Mouse (Mus musculus) T-helper 2 cell (primary cell): ENCODE data around the gene Stk38.

Experiments used
- in situ Hi-C: fragments of 300-600 bp; cut with MboI, MseI; formaldehyde crosslinking; loops from one replicate; pipeline ENCODE4 v1.15.1; 2025; ENCODE audit warnings: high pct_unique_total_duplicates

Stk38 gene

GRCm38 (mm10) chr17:28954416-28954815 lies 53.4 kb downstream of the Stk38 start:
- in situ Hi-C loops, result no loop called here

GRCm38 (mm10) chr17:28953251-28953650 lies 54.5 kb downstream of the Stk38 start:
- in situ Hi-C loops, result no loop called here

DNA sequence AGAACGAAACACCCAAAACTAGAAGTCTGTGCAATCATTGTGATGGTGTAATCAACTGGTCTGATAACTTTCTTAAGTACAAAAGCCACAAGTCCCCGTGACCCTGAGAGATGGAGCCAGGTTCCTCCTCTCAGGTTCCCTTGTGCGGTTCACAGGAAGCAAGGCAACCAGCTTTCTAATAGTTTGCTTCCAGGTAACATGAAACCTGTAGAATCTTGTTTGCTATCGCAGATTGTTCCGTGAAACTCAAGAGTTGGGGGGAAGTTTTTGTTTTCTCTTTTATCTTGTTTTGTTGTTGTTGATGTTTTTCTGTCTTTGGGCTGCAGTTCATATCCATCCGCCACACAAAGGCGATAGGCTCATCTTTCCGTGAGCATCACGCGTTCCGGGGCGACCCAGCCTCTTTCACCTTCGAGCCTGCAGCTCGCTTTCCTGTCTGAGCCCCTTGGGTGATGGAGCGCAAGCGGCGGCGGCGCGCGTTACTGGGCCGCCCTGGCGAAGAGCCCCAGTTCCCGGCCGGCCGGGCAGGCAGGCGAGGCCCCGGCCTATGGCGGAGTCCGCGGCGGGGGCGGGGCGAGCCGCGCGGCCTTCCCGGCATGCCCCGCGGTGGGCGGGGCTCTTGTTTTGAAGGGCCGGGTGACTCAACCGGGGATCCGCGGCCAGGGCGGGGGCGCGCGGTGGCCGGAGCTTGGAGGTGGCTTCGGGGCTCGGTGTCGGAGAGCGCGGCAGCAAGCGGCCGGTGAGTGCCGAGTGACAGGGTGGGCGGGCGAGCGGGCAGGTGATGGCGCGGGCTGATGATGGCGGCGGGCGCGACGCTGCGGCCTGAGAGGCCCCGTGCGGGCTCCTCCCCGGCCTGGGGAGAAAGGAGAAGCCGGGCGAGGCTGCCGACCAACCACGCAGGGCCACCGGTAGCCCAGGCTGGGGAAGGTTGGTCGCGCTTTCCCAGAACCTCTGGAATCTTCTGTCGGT lies 55.7 kb downstream of the Stk38 start, which contains the start of gene Kctd20:
Kctd20 (plus strand) TSS at position 120 of the 969 bp plus-strand sequence.
- in situ Hi-C loops, result no loop called here

DNA sequence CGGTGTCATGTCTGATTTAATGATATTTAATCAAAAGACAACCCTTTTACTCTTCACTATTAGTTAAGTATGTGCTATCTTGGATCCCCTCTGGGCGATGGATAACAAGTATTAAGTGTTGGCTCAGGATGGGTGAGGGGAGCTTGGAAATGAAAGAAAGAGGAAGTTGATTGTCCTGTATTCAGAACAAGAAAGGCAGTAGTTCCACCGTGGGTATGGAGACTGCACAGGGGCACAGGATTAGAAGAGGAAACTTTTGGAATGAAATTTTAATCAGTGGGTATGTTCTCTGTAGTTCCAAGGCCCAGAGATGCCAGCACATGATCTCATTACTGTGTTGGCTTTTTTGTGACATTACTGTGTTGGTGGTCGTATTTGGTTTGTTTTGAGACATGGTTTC lies 57.0 kb downstream of the Stk38 start:
- in situ Hi-C loops, result no loop called here

GRCm38 (mm10) chr17:28948661-28949060 lies 59.1 kb downstream of the Stk38 start:
- in situ Hi-C loops, result no loop called here

DNA sequence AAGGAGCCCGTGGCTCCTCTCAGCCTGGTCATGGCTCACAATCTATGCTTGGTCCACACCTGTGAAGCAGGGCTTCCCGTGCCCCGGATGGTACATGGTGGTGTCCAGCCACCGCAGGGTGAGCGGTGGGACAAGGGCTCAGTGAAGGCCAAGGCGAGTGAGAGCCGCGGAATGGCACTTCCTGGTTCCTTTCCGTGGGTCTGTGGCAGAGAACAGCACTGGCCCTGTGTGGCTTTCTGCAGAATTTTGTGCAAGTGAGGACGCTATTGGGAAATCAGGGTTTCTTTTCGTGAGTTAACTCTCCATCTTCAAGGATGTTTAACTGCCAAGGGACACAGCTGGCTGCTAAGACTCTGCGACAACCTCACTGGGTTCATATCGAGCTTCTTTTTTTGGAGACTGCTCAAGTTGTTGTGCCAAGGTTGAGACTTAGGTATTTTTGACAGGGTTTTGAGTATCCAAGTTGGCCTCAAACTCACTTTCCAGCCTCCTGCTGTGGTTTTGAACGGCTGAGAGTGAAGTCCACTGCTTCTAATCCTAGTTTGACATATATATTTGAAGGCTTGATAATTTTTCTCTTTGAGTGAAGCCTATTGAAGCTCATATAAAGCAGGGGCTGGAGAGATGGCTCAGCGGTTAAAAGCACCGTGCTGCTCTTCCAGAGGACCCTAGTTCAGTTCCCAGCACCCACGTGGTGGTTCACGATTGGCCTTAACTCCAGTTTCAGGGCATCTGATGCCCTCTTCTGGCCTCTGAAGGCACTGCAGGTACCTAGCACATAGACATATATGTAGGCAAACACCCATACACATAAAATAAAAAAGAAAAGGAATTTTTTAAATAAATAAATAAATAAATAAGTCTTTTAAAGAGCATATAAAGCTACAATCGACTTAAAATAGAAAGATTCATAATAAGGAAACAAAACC lies 60.5 kb downstream of the Stk38 start:
- in situ Hi-C loops, result no loop called here

- in situ Hi-C loops, result no loop called here
Observed at GRCm38 (mm10) chr17:28944481-28944880, 63.3 kb downstream of the Stk38 start.

DNA sequence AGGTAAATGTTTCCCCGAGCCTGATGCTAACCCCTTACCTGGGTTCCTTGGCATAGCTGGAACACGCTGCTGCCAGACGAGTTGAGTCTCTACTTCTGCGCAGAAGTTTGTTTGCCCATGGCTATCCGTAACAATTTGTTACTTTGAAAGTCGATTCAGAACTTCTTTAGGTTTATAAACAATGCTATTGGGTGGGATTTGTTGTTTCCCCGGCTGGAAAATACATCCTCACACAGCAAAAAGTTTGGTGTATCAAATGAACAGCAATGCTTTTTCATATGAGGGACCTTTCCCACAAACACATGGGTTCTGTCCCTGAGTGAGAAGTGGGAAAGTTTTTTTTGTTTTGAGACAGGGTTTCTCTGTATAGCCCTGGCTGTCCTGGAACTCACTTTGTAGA lies 64.1 kb downstream of the Stk38 start, which contains the start of gene Pxt1:
Pxt1 (minus strand) TSS at position 101 of the 400 bp plus-strand sequence.
- in situ Hi-C loops, result no loop called here

DNA sequence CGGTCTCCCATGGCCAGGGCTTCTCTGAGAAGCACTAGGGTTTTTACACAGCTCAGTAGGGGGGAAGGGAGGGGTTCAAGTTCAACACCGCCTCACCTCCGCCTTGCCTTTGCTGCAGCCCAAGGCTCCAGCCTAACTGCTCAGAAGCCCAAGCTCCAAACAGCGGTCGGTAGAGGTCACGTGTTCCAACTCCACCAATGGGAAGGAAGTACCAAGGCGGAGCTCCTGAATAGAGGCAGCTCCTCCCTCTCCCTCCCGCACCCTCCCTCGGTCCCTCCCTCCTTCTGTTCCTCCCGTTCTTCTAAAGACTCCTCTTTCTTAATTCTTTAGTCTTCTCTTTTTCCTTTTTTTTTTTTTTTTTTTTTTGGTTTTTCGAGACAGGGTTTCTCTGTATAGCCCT lies 65.7 kb downstream of the Stk38 start:
- in situ Hi-C loops, result no loop called here

- in situ Hi-C loops, result no loop called here
Observed at GRCm38 (mm10) chr17:28940776-28941555, 66.8 kb downstream of the Stk38 start.

GRCm38 (mm10) chr17:28936622-28937345 lies 71.0 kb downstream of the Stk38 start:
- in situ Hi-C loops, result no loop called here

DNA sequence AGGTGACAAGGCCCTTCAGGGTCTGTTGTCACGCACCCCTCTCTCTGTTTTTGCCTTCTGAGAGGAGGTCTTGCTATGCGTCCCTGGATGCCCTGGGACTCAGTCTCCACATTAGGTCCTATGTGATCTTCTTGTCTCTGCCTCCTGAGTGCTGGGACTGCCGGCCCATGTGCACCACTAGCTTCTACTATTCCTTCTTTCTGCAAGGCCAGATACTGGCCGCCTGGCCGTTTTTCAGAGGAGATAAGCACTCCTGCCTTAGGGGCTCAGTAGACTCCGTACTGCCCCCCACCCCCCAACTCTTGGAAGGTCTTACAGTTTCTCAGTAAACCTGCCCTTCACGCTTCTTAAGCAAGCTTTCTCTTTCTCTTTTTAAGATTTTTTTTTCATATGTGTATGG lies 71.7 kb downstream of the Stk38 start:
- in situ Hi-C loops, result no loop called here

DNA sequence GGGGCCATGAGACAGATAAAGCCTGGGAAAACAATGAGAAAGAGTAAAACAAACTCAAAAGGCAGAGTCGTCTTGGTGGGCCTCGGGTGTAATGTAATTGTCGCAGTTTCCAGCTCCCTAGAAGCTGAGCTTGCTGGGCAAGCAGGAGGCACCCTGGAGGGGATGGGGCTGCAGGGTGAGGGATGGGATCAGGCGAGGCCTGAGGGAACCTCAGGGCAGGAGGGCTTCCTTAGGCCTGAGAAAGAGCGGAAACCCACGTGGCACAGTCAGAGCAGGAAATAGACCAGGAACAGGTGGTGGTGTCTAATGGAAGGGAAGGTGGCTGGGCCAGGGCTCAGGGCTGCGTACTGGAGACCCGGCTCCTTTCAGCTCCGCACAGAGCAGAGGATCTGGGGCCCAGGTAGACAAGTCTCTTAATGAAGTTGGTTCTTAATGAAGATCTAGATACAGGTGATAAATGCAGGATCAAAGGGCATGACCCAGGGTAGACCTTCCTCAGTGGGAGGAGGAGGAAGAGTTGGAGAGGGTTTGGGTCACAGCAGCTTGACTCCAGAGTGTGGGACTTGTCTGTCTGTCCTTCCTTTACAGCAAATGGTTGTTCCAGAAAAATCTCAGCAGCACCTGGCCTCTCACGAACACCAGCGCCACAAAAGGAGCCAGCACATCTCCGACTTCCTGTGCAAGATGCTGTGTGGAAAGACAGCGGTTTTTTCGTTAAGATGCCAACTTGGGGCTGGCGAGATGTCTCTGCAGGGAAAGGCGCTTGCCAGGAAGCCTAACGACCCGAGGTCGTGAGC lies 73.5 kb downstream of the Stk38 start:
- in situ Hi-C loops, result no loop called here

DNA sequence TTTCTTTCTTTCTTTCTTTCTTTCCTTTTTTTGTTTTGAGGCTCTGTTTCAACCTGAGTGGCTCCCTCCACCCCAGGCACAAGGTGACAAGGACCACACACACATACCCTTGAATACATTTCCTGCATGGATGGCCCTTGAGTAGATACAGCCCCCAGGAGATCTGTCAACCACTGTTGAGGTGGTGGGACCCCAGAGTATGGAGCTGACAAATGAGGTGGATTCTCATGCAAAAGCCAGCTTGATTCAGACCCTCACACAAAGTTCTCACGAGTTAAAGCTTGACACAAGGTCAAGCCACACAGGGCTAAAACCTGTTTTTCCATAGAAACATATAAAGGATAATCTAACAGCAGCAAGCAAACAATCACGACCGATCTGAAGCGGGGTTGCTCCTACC lies 75.5 kb downstream of the Stk38 start:
- in situ Hi-C loops, result no loop called here

GRCm38 (mm10) chr17:28931436-28932211 lies 76.2 kb downstream of the Stk38 start:
- in situ Hi-C loops, result no loop called here

DNA sequence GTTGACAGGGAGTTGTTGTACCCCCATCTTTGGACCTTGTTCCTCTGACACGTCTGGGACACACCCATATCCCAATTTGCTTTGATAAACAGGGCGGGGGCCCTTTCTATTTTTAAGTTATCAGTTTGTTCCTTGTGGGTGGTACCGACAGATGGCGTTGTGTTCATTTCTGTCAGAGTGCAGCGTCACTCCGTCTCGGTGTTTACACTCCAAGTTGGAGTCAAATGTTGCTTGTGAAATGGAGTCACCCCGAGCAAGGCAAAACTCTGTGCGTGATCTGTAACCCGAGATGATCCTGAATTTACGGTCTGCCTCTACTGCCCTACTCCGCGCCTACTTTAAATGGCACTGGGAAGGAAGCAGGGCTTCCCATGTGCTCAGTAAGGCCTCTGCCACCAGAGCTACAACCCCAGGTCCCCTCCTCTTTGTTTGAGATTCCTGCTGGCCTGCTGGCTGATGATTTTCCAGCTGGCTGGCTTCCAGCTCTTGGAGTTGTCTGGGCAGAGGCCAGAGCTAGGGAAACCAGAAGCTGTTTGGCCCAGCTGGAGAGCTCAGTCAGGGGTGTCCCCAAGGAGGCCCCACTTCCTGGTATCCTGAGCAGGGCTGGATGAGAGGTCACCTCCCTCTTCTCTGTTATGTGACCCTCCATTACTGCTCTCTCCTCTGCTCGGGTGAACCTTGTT lies 77.3 kb downstream of the Stk38 start:
- in situ Hi-C loops, result no loop called here

DNA sequence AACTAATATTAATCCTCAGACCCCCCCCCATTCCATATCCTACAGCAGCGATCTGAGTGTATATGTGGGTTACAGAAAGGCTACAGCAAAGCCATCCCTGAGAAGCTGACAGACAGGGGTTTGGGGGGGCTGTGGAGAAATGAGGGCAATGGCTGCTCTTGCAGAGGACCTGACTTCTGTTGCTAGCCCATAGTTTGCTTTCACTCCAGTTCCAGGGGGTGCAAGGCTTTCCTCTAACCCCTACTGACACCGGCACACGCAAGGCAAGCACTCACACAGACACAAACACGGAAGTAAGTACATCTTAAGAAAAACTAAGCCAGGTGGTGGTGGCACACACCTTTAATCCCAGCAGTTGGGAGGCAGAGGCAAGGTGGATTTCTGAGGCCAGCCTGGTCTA lies 78.4 kb downstream of the Stk38 start:
- in situ Hi-C loops, result no loop called here

DNA sequence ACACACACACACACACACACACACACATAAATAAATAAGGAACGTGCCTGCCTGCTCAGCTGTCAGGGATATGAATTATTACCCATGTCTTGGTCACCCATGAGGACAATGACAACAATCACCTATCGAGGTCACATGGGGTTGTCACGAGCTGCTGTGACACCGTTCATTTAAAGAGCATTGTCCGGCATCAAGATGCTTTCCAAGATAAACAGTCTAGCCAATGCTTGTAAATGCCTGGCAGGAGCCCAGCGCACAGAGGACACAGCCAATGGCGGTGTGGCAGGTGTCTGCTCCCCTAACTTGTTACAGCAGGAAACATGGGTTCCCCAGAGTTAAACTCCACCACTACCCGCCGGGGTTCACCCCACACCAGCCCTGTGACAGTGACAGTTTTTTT lies 79.8 kb downstream of the Stk38 start:
- in situ Hi-C loops, result no loop called here
